Mouse (Mus musculus) embryo, embryonic 9.5 days (tissue): ENCODE measurements around the gene 4930595D18Rik.

Experiments
- DNase-seq: peaks from one replicate; pipeline ENCODE4 v3.0.0-alpha.2; 2017; ENCODE audit errors: extremely low spot score

Gene 4930595D18Rik

GRCm38 (mm10) chr12:111184476-111184875, at the start of gene 4930595D18Rik:
Gene 4930595D18Rik (minus strand): TSS chr12:111184491.
- no peak for DNase-seq

GRCm38 (mm10) chr12:111233798-111234197, 49.5 kb upstream of the 4930595D18Rik start:
- no peak for DNase-seq

- no peak for DNase-seq
Measured at GRCm38 (mm10) chr12:111230793-111231192, 46.5 kb upstream of the 4930595D18Rik start.

- DNase-seq = no peak
Measured at GRCm38 (mm10) chr12:111228488-111228887, 44.2 kb upstream of the 4930595D18Rik start.

- no peak for DNase-seq
Measured at GRCm38 (mm10) chr12:111227410-111227809, 43.1 kb upstream of the 4930595D18Rik start.

- DNase-seq = no peak
Measured at GRCm38 (mm10) chr12:111225197-111225780, 41.0 kb upstream of the 4930595D18Rik start.

- no peak for DNase-seq
Measured at GRCm38 (mm10) chr12:111218867-111219266, 34.6 kb upstream of the 4930595D18Rik start.

GRCm38 (mm10) chr12:111211729-111212128, 27.4 kb upstream of the 4930595D18Rik start:
- DNase-seq = no peak

- DNase-seq = no peak
Measured at GRCm38 (mm10) chr12:111207641-111208040, 23.4 kb upstream of the 4930595D18Rik start.

- DNase-seq = no peak
Measured at GRCm38 (mm10) chr12:111203945-111204344, 19.7 kb upstream of the 4930595D18Rik start.

GRCm38 (mm10) chr12:111203076-111203475, 18.8 kb upstream of the 4930595D18Rik start:
- DNase-seq = no peak

- DNase-seq = no peak
Measured at GRCm38 (mm10) chr12:111196548-111196947, 12.3 kb upstream of the 4930595D18Rik start.

- no peak for DNase-seq
Measured at GRCm38 (mm10) chr12:111193331-111193730, 9.0 kb upstream of the 4930595D18Rik start.

GRCm38 (mm10) chr12:111192777-111193176, 8.5 kb upstream of the 4930595D18Rik start:
- DNase-seq = no peak

- DNase-seq = no peak
Measured at GRCm38 (mm10) chr12:111190891-111191290, 6.6 kb upstream of the 4930595D18Rik start.

GRCm38 (mm10) chr12:111190355-111190754, 6.1 kb upstream of the 4930595D18Rik start:
- no peak for DNase-seq

GRCm38 (mm10) chr12:111188295-111188694, 4.0 kb upstream of the 4930595D18Rik start:
- DNase-seq = no peak

- DNase-seq = no peak
Measured at GRCm38 (mm10) chr12:111186986-111187385, 2.7 kb upstream of the 4930595D18Rik start.

GRCm38 (mm10) chr12:111182378-111182777, 1.9 kb downstream of the 4930595D18Rik start:
- DNase-seq = no peak

GRCm38 (mm10) chr12:111181848-111182247, 2.4 kb downstream of the 4930595D18Rik start:
- no peak for DNase-seq

GRCm38 (mm10) chr12:111178772-111179171, 5.5 kb downstream of the 4930595D18Rik start:
- DNase-seq = no peak

- DNase-seq = no peak
Measured at GRCm38 (mm10) chr12:111168891-111169290, 15.4 kb downstream of the 4930595D18Rik start.

- DNase-seq = peak; percentile 42
Measured at GRCm38 (mm10) chr12:111166681-111167289, 17.5 kb downstream of the 4930595D18Rik start.
